Mouse (Mus musculus) hindbrain, embryonic 16.5 days (tissue): ENCODE results near the gene Tmem191c. TPM values are rescaled to one million over a fixed set of nuclear protein-coding genes. Genes with fewer than 3 reads are reported as not detected.
A peak's percentile ranks its signal among the peaks of the same experiment; 100 is the strongest.

ENCODE experiments used
- ATAC-seq: fragments of 200-750 bp; cut with Nextera tagmentation; 2 replicates; pipeline ENCODE4 v1.8.0; 2017; ENCODE audit warnings: moderate TSS enrichment, moderate library complexity
- H3K27ac ChIP-seq: fragments of 300-500 bp; sonication (generic); 2 replicates; pipeline ENCODE4 v1.5.1; 2014; ENCODE audit warnings: low read depth, mild to moderate bottlenecking, control low read depth, low read length, moderate library complexity
- H3K27me3 ChIP-seq: fragments of 300-500 bp; sonication (generic); replicated peaks from 2 replicates; pipeline ENCODE4 v1.6.1; 2014; ENCODE audit warnings: low read length; ENCODE audit not compliant: control insufficient read depth, insufficient read depth
- H3K36me3 ChIP-seq: fragments of 300-500 bp; sonication (generic); 2 replicates; pipeline ENCODE4 v1.6.1; 2014; ENCODE audit warnings: mild to moderate bottlenecking, low read length, moderate library complexity, mixed read lengths; ENCODE audit not compliant: control insufficient read depth, insufficient read depth
- H3K4me1 ChIP-seq: fragments of 300-500 bp; sonication (generic); 2 replicates; pipeline ENCODE4 v1.6.1; 2014; ENCODE audit warnings: low read depth, low read length; ENCODE audit not compliant: control insufficient read depth, insufficient read depth
- H3K4me2 ChIP-seq: fragments of 300-500 bp; sonication (generic); 2 replicates; pipeline ENCODE4 v1.6.1; 2014; ENCODE audit warnings: mild to moderate bottlenecking, low read length, control low read depth, moderate library complexity
- H3K4me3 ChIP-seq: fragments of 300-500 bp; sonication (generic); 2 replicates; pipeline ENCODE4 v1.5.1; 2014; ENCODE audit warnings: mild to moderate bottlenecking, low read length, control low read depth, moderate library complexity
- H3K9ac ChIP-seq: fragments of 300-500 bp; sonication (generic); 2 replicates; pipeline ENCODE4 v1.6.1; 2014; ENCODE audit warnings: low read depth, mild to moderate bottlenecking, control low read depth, low read length, moderate library complexity
- H3K9me3 ChIP-seq: fragments of 300-500 bp; sonication (generic); 2 replicates; pipeline ENCODE4 v1.6.1; 2014; ENCODE audit warnings: mild to moderate bottlenecking, low read length, moderate library complexity; ENCODE audit not compliant: control insufficient read depth
- WGBS: fragments of 180-500 bp; shearing (Covaris S2); extraction: QIAGEN DNeasy Blood & Tissue Kit; methylation state at CpG from one replicate; pipeline ENCODE4 v1.1.7; 2014; 5-methylcytosine and 5-hydroxymethylcytosine counted together
- polyA plus RNA-seq: library from polyadenylated mRNA; unstranded; fragments of >200 nt; fragmentation: Nextera tagmentation; extraction: Ambion mirVana; gene quantifications from 2 replicates; pipeline ENCODE4 v1.2.1, GENCODE M21; 2015

Gene Tmem191c
- polyA plus RNA-seq, 1 experiment from 2014 or later, result 111 TPM

- no peak for ATAC-seq
- Histone ChIP-seq H3K9me3 (no peaks in the 10 kb centered on the region), H3K4me1 (no peaks in the 10 kb centered on the region), H3K9ac (no peak overlapping the region), H3K36me3 (peaks cover 45% of the 10 kb centered on the region), H3K4me3 (no peak overlapping the region), H3K27ac (no peak overlapping the region), H3K4me2 (no peak overlapping the region), H3K27me3 (no peaks in the 10 kb centered on the region)
- 79% methylated on average over 5 of the region's 5 CpGs for WGBS
These were observed 27.8 kb downstream of the Tmem191c start for GRCm38 (mm10) chr16:17303521-17304245.

DNA sequence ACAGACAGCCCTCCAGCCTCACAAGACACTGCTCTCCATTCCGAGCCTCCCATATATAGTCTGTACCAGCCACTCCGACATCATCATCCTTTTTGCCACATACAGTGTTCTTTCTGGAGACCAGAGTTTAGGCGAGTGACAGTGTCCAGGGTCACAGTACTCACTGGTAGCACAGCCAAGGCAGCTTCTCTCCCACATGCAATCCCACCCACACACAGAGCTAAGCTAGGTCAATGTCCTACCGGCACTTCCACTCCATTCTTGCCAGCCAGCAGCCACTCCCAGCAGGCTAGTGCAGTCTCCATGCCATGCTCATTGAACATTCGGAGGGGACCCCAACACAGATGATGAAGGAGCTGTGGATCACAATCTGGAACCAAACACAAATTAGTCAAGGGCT, 31.6 kb downstream of the Tmem191c start:
- Histone ChIP-seq H3K4me1 (no peaks in the 10 kb centered on the region), H3K36me3 (peaks cover 48% of the 10 kb centered on the region), H3K27ac (no peak overlapping the region), H3K9me3 (no peaks in the 10 kb centered on the region), H3K4me2 (no peak overlapping the region), H3K9ac (no peak overlapping the region), H3K4me3 (no peak overlapping the region), H3K27me3 (no peaks in the 10 kb centered on the region)
- WGBS, result 94% methylated on average over 5 of the region's 5 CpGs
- no peak for ATAC-seq

DNA sequence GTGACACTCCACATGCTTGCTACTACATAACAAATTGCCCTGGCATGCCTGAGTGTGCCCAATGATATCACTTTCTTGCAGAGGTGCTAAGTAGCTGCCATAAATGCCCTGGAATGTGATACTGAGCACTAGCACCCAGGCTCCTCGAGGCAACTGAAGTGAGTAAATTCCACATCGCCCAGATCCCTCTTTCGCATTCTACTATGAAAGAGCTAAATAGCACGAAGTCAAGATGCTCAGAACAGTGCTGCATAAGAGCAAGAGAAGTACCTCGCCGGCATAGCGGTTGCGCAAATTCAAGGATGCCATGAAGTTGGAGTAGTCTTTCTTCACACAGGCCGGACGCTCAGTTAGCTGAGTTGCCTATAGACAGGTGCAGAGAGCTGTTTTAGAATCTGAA, 33.2 kb downstream of the Tmem191c start:
- no peaks in the 10 kb centered on the region for H3K27me3 ChIP-seq
- no peak overlapping the region for H3K4me3 ChIP-seq
- no peak overlapping the region for H3K4me2 ChIP-seq
- H3K36me3 ChIP-seq, result peaks cover 51% of the 10 kb centered on the region
- no peak overlapping the region for H3K27ac ChIP-seq
- no peaks in the 10 kb centered on the region for H3K4me1 ChIP-seq
- ATAC-seq, result no peak
- H3K9ac ChIP-seq, result no peak overlapping the region
- no peaks in the 10 kb centered on the region for H3K9me3 ChIP-seq
- 95% methylated on average over 10 of the region's 10 CpGs for WGBS

DNA sequence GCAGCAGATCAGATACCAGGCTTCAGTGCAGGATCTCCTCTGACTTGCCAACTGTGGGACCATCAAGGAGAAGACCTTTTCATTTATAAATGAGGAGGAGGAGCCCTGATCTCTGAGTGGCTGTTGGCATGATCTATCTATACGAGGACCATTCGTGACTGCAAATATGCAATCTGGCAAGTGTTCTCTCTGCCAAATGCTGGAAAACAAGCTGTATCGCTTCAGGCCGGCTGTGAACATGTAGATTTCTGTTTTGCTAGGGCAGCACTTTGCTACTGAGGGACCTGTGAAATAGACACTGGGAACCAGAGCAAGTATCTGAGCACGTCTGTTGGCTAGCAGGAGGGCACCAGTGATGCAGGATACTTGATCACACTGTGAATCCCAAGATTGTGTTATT, 36.7 kb downstream of the Tmem191c start:
- Histone ChIP-seq H3K4me3 (no peak overlapping the region), H3K4me1 (no peaks in the 10 kb centered on the region), H3K9me3 (no peaks in the 10 kb centered on the region), H3K9ac (no peak overlapping the region), H3K36me3 (peaks cover 55% of the 10 kb centered on the region), H3K27me3 (no peaks in the 10 kb centered on the region), H3K4me2 (no peak overlapping the region), H3K27ac (no peak overlapping the region)
- WGBS, result 95% methylated on average over 5 of the region's 5 CpGs
- no peak for ATAC-seq

DNA sequence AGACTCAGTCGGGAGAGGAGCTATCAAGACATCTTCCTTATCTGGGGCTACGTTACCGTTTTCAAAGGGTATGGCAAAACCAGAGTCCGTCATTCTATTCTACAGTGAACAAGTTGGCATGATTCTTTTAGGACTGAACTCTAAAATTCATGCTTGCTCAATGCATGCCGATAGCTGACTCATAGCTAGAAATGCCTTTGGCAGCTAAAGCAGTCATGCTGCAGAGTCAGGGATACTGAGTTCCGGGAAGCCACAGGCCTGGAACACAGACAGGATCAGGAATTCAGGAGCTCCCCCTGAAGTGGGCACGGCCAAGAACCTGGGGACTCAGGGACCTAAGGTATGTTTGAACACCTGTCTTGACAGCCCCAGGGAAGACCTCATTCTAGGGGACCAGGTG, 40.7 kb downstream of the Tmem191c start:
- Histone ChIP-seq H3K9me3 (no peaks in the 10 kb centered on the region), H3K9ac (no peak overlapping the region), H3K4me1 (no peaks in the 10 kb centered on the region), H3K4me2 (no peak overlapping the region), H3K27me3 (no peaks in the 10 kb centered on the region), H3K36me3 (peaks cover 50% of the 10 kb centered on the region), H3K27ac (no peak overlapping the region), H3K4me3 (no peak overlapping the region)
- no peak for ATAC-seq
- 95% methylated on average over 7 of the region's 7 CpGs for WGBS

DNA sequence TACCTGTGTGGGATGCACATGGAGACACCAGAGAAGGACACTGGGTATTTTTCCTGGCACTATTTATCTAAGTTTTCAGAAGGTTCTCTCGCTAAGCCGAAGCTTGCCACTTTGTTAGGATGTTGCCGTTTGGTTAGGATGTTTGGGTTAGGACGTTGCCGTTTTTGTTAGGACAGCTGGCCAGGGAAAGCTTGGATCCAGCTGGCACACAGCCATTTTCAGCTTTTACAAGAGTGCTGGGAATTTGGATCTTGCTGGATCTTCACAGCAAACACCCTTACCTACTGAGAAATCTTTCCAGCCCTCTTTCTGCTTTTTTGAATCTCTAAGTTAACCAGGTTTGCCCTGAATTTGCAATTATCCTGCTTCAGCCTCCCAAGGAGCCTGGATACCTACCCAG, 45.6 kb downstream of the Tmem191c start:
- WGBS, result 72% methylated on average over 5 of the region's 5 CpGs
- peak overlapping the region; percentile 23; the same call in 1 of the 2 replicates for H3K27ac ChIP-seq
- H3K4me3 ChIP-seq, result no peak overlapping the region
- peaks cover 49% of the 10 kb centered on the region for H3K36me3 ChIP-seq
- no peaks in the 10 kb centered on the region for H3K27me3 ChIP-seq
- no peak for ATAC-seq
- no peaks in the 10 kb centered on the region for H3K9me3 ChIP-seq
- H3K9ac ChIP-seq, result no peak overlapping the region
- no peaks in the 10 kb centered on the region for H3K4me1 ChIP-seq
- no peak overlapping the region for H3K4me2 ChIP-seq

- no peak for ATAC-seq
- Histone ChIP-seq H3K27me3 (no peaks in the 10 kb centered on the region), H3K4me2 (no peak overlapping the region), H3K4me1 (no peaks in the 10 kb centered on the region), H3K9me3 (no peaks in the 10 kb centered on the region), H3K36me3 (peaks cover 32% of the 10 kb centered on the region), H3K27ac (no peak overlapping the region), H3K9ac (no peak overlapping the region), H3K4me3 (no peak overlapping the region)
- WGBS, result 93% methylated on average over 5 of the region's 5 CpGs
These were observed 48.9 kb downstream of the Tmem191c start for GRCm38 (mm10) chr16:17324745-17325144.

DNA sequence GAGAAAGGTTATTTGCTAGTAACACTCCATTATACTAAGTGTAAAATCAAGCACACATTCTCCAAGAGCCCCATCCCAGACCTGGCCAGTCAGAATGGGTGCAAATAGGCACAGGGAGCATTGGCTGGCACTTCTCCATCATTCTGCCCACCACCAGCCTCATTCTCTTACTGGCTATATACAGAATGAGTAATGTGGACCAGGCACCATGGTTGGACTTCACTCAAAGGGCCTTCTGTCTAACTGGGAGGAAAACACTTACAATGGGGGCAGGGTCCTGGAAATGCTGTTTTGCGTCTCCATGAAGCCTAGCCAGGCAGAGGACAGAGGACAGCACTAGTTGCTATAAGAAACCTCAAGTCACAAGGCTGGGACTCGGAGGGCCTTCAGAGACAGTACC, 50.2 kb downstream of the Tmem191c start:
- Histone ChIP-seq H3K4me3 (no peak overlapping the region), H3K9ac (no peak overlapping the region), H3K9me3 (no peaks in the 10 kb centered on the region), H3K4me1 (no peaks in the 10 kb centered on the region), H3K4me2 (no peak overlapping the region), H3K27me3 (no peaks in the 10 kb centered on the region), H3K27ac (no peak overlapping the region), H3K36me3 (peaks cover 32% of the 10 kb centered on the region)
- 82% methylated on average over 2 of the region's 2 CpGs for WGBS
- ATAC-seq, result peak; percentile 78; the same call in 1 of the 2 replicates

GRCm38 (mm10) chr16:17329848-17330570, 54.1 kb downstream of the Tmem191c start:
- ATAC-seq, result no peak
- 100% methylated on average over 1 of the region's 1 CpGs for WGBS

More at GRCm38 (mm10) chr16:17329848-17330570, 54.1 kb downstream of the Tmem191c start:
- Histone ChIP-seq H3K27ac (no peak overlapping the region), H3K9ac (no peak overlapping the region), H3K36me3 (peaks cover 10% of the 10 kb centered on the region), H3K4me3 (no peak overlapping the region), H3K27me3 (no peaks in the 10 kb centered on the region), H3K9me3 (no peaks in the 10 kb centered on the region), H3K4me1 (no peaks in the 10 kb centered on the region), H3K4me2 (no peak overlapping the region)
